Mouse (Mus musculus) right cerebral cortex, postnatal 4 days (tissue): ENCODE results near the gene Bend5.
A peak's percentile ranks its signal among the peaks of the same experiment; 100 is the strongest.

Source experiments
- DNase-seq: peaks from one replicate; pipeline ENCODE4 v3.0.0-alpha.2; 2022

The Bend5 gene

GRCm38 (mm10) chr4:111442435-111443238 is 27.8 kb downstream of the Bend5 start:
- DNase-seq, result peak; percentile 58

GRCm38 (mm10) chr4:111443906-111444615 is 29.3 kb downstream of the Bend5 start:
- no peak for DNase-seq

DNA sequence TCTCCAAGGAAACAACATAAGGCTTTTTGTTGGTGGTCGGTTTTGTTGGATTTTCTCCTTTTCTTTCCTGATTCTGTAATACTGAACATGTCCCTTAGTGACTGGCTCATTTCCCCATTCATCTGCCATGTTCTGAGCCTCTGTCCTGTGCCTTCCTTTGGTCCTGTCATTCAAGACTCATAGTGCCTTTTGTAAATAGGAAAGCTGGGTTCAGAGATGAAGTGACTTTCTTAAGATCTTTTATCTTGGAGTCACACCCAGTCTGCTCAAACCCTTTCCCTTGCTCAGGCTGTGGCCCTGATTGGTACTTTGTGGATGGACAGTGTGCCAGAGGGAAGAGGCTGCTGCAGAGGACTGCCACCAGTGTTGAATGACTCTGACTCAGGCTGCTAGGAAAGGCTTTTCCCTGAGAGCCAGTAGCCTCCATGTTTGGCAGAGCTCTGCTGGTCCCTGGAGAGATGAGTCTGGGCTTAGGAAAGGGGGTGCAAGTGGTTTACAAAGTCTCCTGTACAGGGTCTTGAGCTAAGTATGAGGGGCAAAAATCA is 29.9 kb downstream of the Bend5 start:
- no peak for DNase-seq

- no peak for DNase-seq
These were observed 33.1 kb downstream of the Bend5 start for GRCm38 (mm10) chr4:111447918-111448317.

DNA sequence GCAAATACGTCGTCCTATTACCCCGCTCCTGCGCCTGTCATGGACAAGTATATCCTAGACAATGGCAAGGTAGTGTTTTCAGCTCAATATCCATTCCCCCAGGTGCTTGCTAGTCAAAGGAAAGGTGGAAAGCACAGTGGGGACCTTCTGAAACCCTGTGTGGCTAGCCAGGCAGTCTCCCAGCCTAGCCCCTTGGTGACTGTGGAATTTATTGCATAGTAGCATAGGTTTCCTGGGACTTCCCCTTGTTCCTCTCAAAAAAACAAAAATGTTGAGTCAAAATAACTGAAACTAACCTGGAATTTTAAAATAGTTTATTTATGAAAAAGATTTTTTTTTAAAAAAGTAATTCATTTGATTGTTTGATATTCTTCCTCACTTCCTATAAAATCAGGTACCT is 33.8 kb downstream of the Bend5 start:
- no peak for DNase-seq

GRCm38 (mm10) chr4:111449442-111450199 is 34.8 kb downstream of the Bend5 start:
- DNase-seq, result no peak

DNA sequence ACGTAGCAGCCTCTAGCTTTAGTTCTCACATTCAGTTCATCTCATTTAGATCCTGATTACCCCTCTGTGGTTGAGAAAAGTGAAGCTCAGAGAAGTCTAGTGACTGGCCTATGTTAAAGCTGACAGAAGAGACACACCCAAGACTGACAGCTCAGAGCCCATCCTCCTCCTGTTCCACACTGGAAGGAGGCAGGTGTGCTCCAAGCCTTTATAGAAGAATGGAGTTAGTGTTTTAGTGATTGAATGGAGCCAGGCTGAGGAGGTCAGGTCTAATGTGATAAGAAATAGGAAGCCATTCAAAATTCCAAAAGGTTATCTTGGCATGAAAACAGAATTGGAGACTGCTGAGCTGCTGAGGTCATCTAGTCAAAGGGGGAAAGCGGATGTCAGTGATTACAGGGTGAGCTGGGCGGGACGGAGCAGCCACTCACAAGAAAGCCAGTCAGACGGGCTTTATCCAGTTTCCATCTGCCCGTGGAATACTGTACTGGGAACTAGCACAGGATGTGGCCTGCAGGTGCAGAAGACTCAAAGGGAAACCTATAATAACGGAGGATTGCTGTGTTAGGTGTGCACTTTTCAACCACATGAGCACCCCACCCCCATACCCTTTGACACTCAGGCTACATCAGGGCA is 36.6 kb downstream of the Bend5 start:
- DNase-seq, result no peak

- DNase-seq, result no peak
These were observed 37.4 kb downstream of the Bend5 start for GRCm38 (mm10) chr4:111452192-111452591.

GRCm38 (mm10) chr4:111453275-111453674 is 38.5 kb downstream of the Bend5 start:
- no peak for DNase-seq

DNA sequence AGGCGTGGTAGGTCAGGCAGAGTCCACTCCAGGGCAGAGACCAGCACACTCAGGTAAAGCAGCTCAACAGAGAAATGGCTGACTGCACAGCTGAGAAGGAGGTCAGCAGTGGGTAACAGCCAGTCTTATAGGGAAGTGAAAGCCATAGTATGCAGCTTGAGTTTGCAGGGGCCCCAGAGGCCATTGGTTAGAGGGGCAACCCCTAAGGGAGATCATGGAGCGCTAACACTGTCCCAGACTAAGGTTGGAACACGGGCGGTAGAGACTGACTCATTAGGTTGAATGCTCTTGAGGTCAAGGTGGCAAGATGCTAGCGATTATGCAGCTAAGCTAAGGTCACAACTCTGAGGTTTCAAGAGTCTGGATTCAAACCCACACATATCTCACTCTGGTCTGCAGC is 40.8 kb downstream of the Bend5 start:
- no peak for DNase-seq

- DNase-seq, result no peak
These were observed 42.8 kb downstream of the Bend5 start for GRCm38 (mm10) chr4:111457568-111457967.

GRCm38 (mm10) chr4:111467293-111467773 is 52.5 kb downstream of the Bend5 start:
- DNase-seq, result no peak

GRCm38 (mm10) chr4:111467796-111468195 is 53.0 kb downstream of the Bend5 start:
- DNase-seq, result no peak

DNA sequence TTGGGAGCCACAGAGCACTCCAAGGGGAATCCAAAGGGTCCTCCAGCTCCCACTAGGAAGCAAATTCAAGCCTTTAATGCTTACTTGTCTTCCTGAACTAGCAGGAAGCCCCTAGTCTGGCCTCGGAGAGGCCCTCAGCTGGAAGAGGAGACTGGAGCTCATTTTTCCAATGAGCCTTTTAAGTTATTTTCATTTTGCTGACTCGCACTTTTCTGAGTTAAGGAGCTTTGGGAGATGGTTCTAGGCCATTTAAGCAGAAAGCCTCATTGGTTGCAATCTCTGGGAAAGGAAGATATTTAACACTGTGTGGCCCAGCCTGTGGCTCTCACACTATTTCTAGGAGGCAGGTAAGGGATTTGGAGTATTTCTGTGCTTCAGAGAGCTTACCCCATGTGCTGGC is 55.0 kb downstream of the Bend5 start:
- no peak for DNase-seq

DNA sequence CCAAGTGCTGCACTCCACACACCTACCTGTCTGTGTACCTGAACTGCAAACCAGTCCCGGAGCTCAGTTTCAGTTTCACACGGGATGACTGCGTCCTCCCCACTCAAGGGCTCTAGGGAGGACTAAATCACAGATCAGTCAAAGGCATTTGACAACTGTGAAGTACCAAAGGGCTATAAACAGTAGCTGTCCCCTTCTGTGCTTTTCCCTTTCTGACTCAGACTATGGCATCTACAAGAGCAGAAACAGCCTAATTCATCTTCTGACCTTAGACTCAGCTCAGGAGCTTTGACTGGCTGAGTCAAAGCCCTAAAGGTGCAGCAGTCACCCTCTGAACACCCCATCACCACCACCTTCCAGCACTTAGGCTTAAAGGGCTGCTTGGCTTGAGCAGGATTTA is 56.9 kb downstream of the Bend5 start:
- no peak for DNase-seq

DNA sequence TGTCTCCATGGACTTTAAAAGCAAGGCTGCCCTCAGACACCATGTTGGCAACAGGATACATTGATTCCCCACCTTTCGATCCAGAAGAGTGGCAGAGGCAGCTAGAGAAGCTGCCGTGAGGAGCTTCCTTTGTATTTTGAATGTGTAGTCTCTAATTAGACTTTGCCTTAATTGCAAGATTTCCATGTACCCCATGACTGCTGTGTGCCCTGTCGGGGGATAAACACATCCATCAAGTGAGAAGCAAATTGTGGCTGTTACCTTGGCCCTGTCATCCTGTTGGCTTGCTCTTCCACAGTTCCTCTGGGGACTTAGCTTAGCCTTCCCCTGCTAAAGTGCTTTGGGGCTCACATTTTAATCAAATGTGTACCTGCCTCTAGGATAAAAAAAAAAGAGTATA is 57.7 kb downstream of the Bend5 start:
- DNase-seq, result no peak

- no peak for DNase-seq
These were observed 58.2 kb downstream of the Bend5 start for GRCm38 (mm10) chr4:111473014-111473413.

DNA sequence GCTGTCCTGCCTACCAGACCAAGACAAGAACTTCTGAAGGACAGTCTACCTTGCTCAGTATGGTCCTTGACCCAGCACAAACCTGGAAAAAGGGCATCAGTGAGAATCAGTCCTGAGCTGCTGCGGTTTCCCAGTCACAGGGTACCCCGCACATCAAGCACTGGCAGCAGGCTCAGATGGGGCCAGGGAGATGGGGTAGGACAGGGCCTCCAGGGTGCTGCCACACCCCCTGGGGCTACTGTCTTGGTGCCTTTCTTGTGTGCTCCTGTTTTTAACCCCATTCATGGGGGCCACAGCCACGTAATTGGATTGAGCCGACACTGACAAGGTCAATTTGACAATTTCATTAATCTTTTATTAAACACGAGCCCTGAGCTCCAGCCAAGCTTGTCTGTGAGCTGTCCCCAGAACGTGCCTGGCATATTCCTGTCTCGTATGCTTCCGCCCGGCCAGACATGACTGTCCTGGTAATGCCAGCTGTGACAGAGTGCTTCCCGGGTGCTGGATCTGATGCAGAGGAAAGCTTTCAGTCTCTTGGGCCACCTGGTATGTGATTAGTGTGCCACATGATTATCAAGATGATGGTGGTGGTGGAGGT is 60.7 kb downstream of the Bend5 start:
- no peak for DNase-seq

DNA sequence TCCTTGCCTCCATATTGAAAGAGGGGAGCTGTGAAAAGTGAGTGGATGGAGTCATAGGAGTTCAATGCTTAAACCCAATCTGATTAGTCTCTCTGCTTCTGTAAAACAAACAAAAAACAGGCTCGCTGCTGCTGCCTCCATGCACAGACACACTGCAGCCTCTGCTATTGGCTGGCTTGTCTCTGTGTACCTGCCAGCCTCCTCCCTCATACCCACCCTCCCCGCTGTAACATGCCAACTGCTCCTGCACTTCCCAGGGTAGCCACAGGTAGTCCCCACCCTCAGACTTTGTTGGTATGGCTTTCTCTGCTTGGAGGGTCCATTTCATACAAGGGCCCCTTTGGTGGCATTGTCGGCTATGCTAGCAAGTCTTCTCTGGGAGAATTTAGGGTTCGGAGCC is 62.7 kb downstream of the Bend5 start:
- DNase-seq, result no peak

- no peak for DNase-seq
These were observed 68.7 kb downstream of the Bend5 start for GRCm38 (mm10) chr4:111483499-111483898.

GRCm38 (mm10) chr4:111485189-111485588 is 70.4 kb downstream of the Bend5 start:
- no peak for DNase-seq

DNA sequence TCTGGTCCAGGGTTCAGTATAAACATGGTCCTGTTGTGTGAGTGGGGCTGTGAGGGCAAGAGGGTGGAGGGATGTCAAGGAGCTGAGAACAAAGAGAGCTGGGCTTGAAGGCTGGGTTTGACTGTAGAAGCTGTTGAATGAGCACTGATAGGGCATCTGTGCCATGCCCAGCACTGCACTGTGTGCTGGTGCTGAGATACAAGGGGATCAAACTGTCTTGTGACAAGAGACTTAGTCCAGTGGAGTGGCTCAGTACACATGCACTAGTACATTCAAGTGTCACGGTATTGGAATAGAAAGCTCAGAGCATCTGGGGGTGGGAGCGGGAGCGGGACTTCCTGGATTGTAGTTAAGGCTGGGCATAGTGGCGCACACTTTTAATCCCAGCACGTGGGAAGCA is 71.4 kb downstream of the Bend5 start:
- no peak for DNase-seq
